Mouse (Mus musculus): ENCODE measurements around the gene Sun1.

Sun1 gene

GRCm38 (mm10) chr5:139297745-139298144, 97.3 kb downstream of the Sun1 start:
- H3K36me3 ChIP-seq (ENCODE audit: control insufficient read depth, insufficient read depth, low read length, poor library complexity, severe bottlenecking): no peaks in the 10 kb centered on the region; the same call in 1 of the 2 replicates
- H3K27me3 ChIP-seq (ENCODE audit: control insufficient read depth, insufficient read depth, low read length, poor library complexity, severe bottlenecking): no peaks in the 10 kb centered on the region
- no peak for DNase-seq (ENCODE audit: low read depth, low spot score)
